Mouse (Mus musculus) myocyte (in vitro differentiated cells): ENCODE measurements around the gene Gm42715.

ENCODE experiments used
- CEBPB ChIP-seq: IDR thresholded peaks from 2 replicates; pipeline ENCODE4 v1.6.1; 2011; ENCODE audit warnings: mild to moderate bottlenecking, moderate library complexity; ENCODE audit not compliant: poor library complexity, insufficient read depth, severe bottlenecking
- E2F4 ChIP-seq: IDR thresholded peaks from one replicate; pipeline ENCODE4 v1.6.1; 2011; ENCODE audit warnings: mild to moderate bottlenecking, control low read depth, moderate library complexity; ENCODE audit not compliant: insufficient read depth
- MYOD1 ChIP-seq, 3 experiments: IDR thresholded peaks; one replicate each; pipeline ENCODE4 v1.6.1; 2011; ENCODE audit warnings: control low read depth in 2 of 3, low read depth in 2 of 3, mild to moderate bottlenecking in 2 of 3, moderate library complexity in 1 of 3; ENCODE audit not compliant: insufficient read length in 2 of 3, control insufficient read depth in 1 of 3
- MYOG ChIP-seq, 3 experiments: IDR thresholded peaks; one replicate each; pipeline ENCODE4 v1.6.1; 2011; ENCODE audit warnings: control low read depth in 2 of 3, low read depth in 2 of 3, mild to moderate bottlenecking in 2 of 3; ENCODE audit not compliant: insufficient read length in 2 of 3, control insufficient read depth in 1 of 3, insufficient read depth in 1 of 3
- POLR2A ChIP-seq: IDR thresholded peaks from one replicate; pipeline ENCODE4 v1.6.1; 2011; ENCODE audit warnings: low read depth, mild to moderate bottlenecking, control low read depth, moderate library complexity; ENCODE audit not compliant: insufficient read length
- POLR2AphosphoS2 ChIP-seq: IDR thresholded peaks from one replicate; pipeline ENCODE4 v1.6.1; 2011; ENCODE audit warnings: low read depth, control low read depth; ENCODE audit not compliant: insufficient read length
- SRF ChIP-seq: IDR thresholded peaks from one replicate; pipeline ENCODE4 v1.6.1; 2011; ENCODE audit warnings: low read depth; ENCODE audit not compliant: control insufficient read depth, insufficient read length
- TCF12 ChIP-seq: IDR thresholded peaks from one replicate; pipeline ENCODE4 v1.6.1; 2011; ENCODE audit warnings: mild to moderate bottlenecking, control low read depth; ENCODE audit not compliant: poor library complexity, insufficient read depth, severe bottlenecking
- USF1 ChIP-seq: IDR thresholded peaks from one replicate; pipeline ENCODE4 v1.6.1; 2011; ENCODE audit warnings: low read depth, mild to moderate bottlenecking, control low read depth, moderate library complexity

- no peak for TF ChIP-seq POLR2A
- no peak for TF ChIP-seq MYOD1 (IDR thresholded peaks at IDR 0.05; ENCODE audit: control insufficient read depth in 1 of 3, insufficient read length in 2 of 3, low read depth in 2 of 3)
- no peak for TF ChIP-seq E2F4
- TF ChIP-seq USF1 = no peak
- no peak for TF ChIP-seq CEBPB
- no peak for TF ChIP-seq MYOG (IDR thresholded peaks at IDR 0.05; ENCODE audit: control insufficient read depth in 1 of 3, insufficient read depth in 1 of 3, insufficient read length in 2 of 3, low read depth in 2 of 3)
- no peak for TF ChIP-seq SRF
- TF ChIP-seq TCF12 = no peak
- no peak for TF ChIP-seq POLR2AphosphoS2
Measured at GRCm38 (mm10) chr7:127491846-127492245, 27.5 kb upstream of the Gm42715 start.
